ENCODE assay signal across 8 mouse cellular contexts in genomic region chr2:166324439-166324838, GRCm38 (mm10).
DNase-seq lines count a peak whose midpoint lies in the region; ATAC-seq lines count a peak whose summit lies in the region.

No protein-coding gene starts in this region.

- H3K4me2 ChIP-seq in hindbrain, embryonic 12.5 days (replicated peaks), result no peak overlapping the region

- no peaks in the 10 kb centered on the region for H3K36me3 ChIP-seq in heart, embryonic 10.5 days
- no peaks in the 10 kb centered on the region for H3K36me3 ChIP-seq in hindbrain, embryonic 12.5 days

- intact Hi-C loops in heart, postnatal 36 days (cut with DNase I), result no loop called here
- intact Hi-C loops in left cerebral cortex, postnatal 14 days (cut with DNase I), result no loop called here

- no peak overlapping the region for H3K4me3 ChIP-seq in heart, embryonic 10.5 days
- H3K4me3 ChIP-seq in hindbrain, embryonic 12.5 days, result no peak overlapping the region

- H3K9me3 ChIP-seq in heart, embryonic 10.5 days, result no peaks in the 10 kb centered on the region
- no peaks in the 10 kb centered on the region for H3K9me3 ChIP-seq in hindbrain, embryonic 12.5 days (replicated peaks)

- no peak overlapping the region for H3K9ac ChIP-seq in hindbrain, embryonic 12.5 days

- peak; percentile 87 for DNase-seq in heart, embryonic 10.5 days (ENCODE audit: low spot score)
- DNase-seq in heart, postnatal 36 days, result no peak
- peak; percentile 44 for DNase-seq in R1 (ENCODE audit: low read depth, low spot score)
- DNase-seq in left cerebral cortex, postnatal 14 days (ENCODE audit: low spot score in 2 of 2), result peak; percentile 50 to 73
- peak; percentile 59 for DNase-seq in right cerebral cortex, postnatal 14 days
- DNase-seq in layer of hippocampus, adult 9-10 months (ENCODE audit: low spot score), result no peak
- no peak for DNase-seq in gastrocnemius, postnatal 4 days (ENCODE audit: low spot score in 2 of 2)

- peak overlapping the region; percentile 48 for H3K27ac ChIP-seq in heart, embryonic 10.5 days
- peak overlapping the region; percentile 66; the same call in 1 of the 2 replicates for H3K27ac ChIP-seq in hindbrain, embryonic 12.5 days

- H3K27me3 ChIP-seq in heart, embryonic 10.5 days (ENCODE audit: insufficient read depth, poor library complexity, severe bottlenecking), result no peaks in the 10 kb centered on the region
- peaks cover 26% of the 10 kb centered on the region for H3K27me3 ChIP-seq in hindbrain, embryonic 12.5 days

- WGBS in heart, embryonic 10.5 days, result 39% methylated on average over 10 of the region's 10 CpGs
- 41% methylated on average over 10 of the region's 10 CpGs for WGBS in hindbrain, embryonic 12.5 days

- peaks cover 51% of the 10 kb centered on the region for H3K4me1 ChIP-seq in heart, embryonic 10.5 days
- peaks cover 43% of the 10 kb centered on the region for H3K4me1 ChIP-seq in hindbrain, embryonic 12.5 days

- ATAC-seq in hindbrain, embryonic 12.5 days (ENCODE audit: low FRiP score), result peak; percentile 55; the same call in 1 of the 2 replicates

Comparison
In these comparisons a context has a peak if more than half of its experiments do, and no peak if none do; other contexts are left out.
1. DNase-seq: peak in heart, embryonic 10.5 days (single experiment), R1 (single experiment), left cerebral cortex, postnatal 14 days (2 of 2) and right cerebral cortex, postnatal 14 days (single experiment); none in heart, postnatal 36 days (0 of 2), layer of hippocampus, adult 9-10 months (single experiment) and gastrocnemius, postnatal 4 days (0 of 2).